Mouse (Mus musculus) heart, postnatal 0 days (tissue): ENCODE results near the gene Gemin7.

Experiments
- CTCF ChIP-seq: IDR thresholded peaks from 2 replicates; pipeline ENCODE4 v1.5.1; 2016; ENCODE audit warnings: antibody characterized with exemption, control low read depth, low read depth
- EP300 ChIP-seq: IDR thresholded peaks from 2 replicates; pipeline ENCODE4 v1.6.1; 2016; ENCODE audit warnings: antibody characterized with exemption, low read depth

DNA sequence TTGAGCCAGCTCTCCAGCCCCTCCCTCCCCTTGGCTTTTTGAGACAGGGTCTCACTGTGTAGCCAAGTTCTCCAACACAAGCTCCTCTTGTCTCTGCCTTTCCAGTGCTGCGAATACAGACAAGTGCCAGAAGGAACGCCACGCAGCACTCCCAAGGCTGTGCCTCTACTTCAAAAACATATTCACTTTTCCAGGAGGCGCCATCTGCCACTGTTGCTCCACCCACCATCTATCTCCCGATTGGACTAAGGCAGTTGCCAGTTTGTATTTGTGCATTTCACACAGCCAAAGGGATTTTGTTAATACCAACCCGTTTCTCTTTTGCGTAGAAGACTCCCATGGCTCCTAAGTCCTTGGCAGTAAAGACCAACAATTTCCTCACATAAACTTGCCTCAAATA, 43.4 kb upstream of the Gemin7 start:
- TF ChIP-seq EP300 (no peak), CTCF (no peak)
